Mouse (Mus musculus) olfactory bulb, adult 2 months (tissue): ENCODE results near the gene Cdc14a. TPM values are rescaled to one million over a fixed set of nuclear protein-coding genes. Genes with fewer than 3 reads are reported as not detected.

Source experiments
- H3K27ac ChIP-seq: fragments of 200-500 bp; 2 replicates; pipeline ENCODE4 v1.5.1; 2012; ENCODE audit warnings: low read depth, low read length; ENCODE audit not compliant: insufficient read depth
- H3K4me1 ChIP-seq: fragments of 200-500 bp; 2 replicates; pipeline ENCODE4 v1.6.1; 2012; ENCODE audit warnings: low read length; ENCODE audit not compliant: control insufficient read depth, insufficient read depth
- H3K4me3 ChIP-seq: fragments of 200-500 bp; 2 replicates; pipeline ENCODE4 v1.5.1; 2012; ENCODE audit warnings: mild to moderate bottlenecking, low read depth, low read length, moderate library complexity; ENCODE audit not compliant: insufficient read depth
- CTCF ChIP-seq: fragments of 200-500 bp; IDR thresholded peaks from 2 replicates; pipeline ENCODE4 v1.5.1; 2012; ENCODE audit warnings: low read depth, mild to moderate bottlenecking, low read length, moderate library complexity; ENCODE audit not compliant: insufficient read depth
- POLR2A ChIP-seq: fragments of 200-500 bp; IDR thresholded peaks from 2 replicates; pipeline ENCODE4 v1.6.1; 2012; ENCODE audit warnings: mild to moderate bottlenecking, low read depth, low read length, moderate library complexity; ENCODE audit not compliant: insufficient read depth
- WGBS: fragments of 180-500 bp; shearing (Covaris S2); methylation state at CpG from one replicate; pipeline ENCODE4 v1.1.7; 2018; 5-methylcytosine and 5-hydroxymethylcytosine counted together
- polyA plus RNA-seq: library from polyadenylated mRNA; stranded (reverse); fragments of >200 nt; gene quantifications from 2 replicates; pipeline ENCODE4 v1.2.4, GENCODE M21; 2012; ENCODE audit warnings: low replicate concordance; ENCODE audit not compliant: missing spikeins, insufficient read depth, insufficient read length

The Cdc14a gene
- polyA plus RNA-seq, 1 experiment: not detected

- no peak overlapping the region for H3K27ac ChIP-seq
- H3K4me3 ChIP-seq: no peak overlapping the region
- 84% methylated on average over 2 of the region's 2 CpGs for WGBS
- no peak for TF ChIP-seq CTCF
- no peak for TF ChIP-seq POLR2A
- no peaks in the 10 kb centered on the region for H3K4me1 ChIP-seq
Measured at GRCm38 (mm10) chr3:116283996-116284395, 139.8 kb downstream of the Cdc14a start.

- no peak overlapping the region for H3K27ac ChIP-seq
- no peak overlapping the region for H3K4me3 ChIP-seq
- 95% methylated on average over 6 of the region's 6 CpGs for WGBS
- no peak for TF ChIP-seq POLR2A
- no peak for TF ChIP-seq CTCF
- H3K4me1 ChIP-seq: no peaks in the 10 kb centered on the region
Measured at GRCm38 (mm10) chr3:116281663-116282062, 142.2 kb downstream of the Cdc14a start.

- 82% methylated on average over 8 of the region's 8 CpGs for WGBS
- Histone ChIP-seq H3K4me3 (no peak overlapping the region), H3K4me1 (no peaks in the 10 kb centered on the region), H3K27ac (no peak overlapping the region)
- TF ChIP-seq CTCF (no peak), POLR2A (no peak)
Measured at GRCm38 (mm10) chr3:116277146-116277545, 146.7 kb downstream of the Cdc14a start.

DNA sequence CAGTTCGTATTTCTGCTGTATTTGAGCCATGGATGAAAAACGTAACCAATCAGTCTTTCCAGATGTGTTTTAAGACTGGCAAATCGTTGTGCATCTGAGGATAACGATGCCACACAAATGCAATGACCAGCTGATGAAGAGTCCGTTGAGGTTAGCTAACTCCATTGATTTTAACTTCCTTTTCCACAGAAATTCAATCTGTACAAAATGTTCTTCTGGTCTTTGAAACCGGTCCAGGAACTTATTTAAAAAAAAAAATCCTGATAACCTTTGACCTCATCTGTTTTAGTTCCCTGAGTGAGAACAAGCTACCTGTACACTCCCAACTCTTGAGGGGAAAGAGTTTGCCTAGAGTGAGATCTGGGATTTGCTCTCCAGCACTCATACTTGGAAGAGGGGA is 152.2 kb downstream of the Cdc14a start:
- H3K4me3 ChIP-seq: no peak overlapping the region
- WGBS: 96% methylated on average over 6 of the region's 6 CpGs
- TF ChIP-seq POLR2A: no peak
- TF ChIP-seq CTCF: no peak
- H3K27ac ChIP-seq: no peak overlapping the region
- no peaks in the 10 kb centered on the region for H3K4me1 ChIP-seq

DNA sequence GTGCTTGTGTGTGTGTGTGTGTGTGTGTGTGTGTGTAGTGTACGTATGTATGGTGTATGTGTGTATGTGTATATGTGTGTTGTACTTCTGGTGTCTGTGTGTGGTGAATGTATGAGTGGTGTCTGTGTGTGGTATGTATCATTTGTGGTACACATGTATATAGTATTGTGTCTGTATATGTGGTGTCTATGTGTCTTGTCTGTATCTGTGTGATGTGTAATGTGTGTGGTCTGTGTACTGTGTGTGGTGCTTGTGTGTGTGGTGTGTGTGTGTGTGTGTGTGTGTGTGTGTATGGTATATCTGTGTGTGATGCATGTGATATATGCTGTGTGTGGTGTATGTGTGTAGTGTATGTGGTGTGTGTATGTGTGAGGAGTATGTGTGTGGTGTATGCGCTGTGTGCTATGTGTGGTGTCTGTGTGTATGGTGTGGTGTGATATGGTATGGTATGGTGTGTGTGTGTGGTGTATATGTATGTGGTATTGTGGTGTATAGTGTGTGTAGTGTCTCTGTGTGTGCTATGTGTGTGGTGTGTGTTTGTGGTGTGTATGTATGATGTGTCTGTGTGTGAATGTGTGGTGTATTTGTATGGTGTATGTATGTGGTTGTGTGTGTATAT is 156.7 kb downstream of the Cdc14a start:
- Histone ChIP-seq H3K27ac (no peak overlapping the region), H3K4me1 (no peaks in the 10 kb centered on the region), H3K4me3 (no peak overlapping the region)
- no peak for TF ChIP-seq CTCF
- no peak for TF ChIP-seq POLR2A
- WGBS: 97% methylated on average over 2 of the region's 2 CpGs

DNA sequence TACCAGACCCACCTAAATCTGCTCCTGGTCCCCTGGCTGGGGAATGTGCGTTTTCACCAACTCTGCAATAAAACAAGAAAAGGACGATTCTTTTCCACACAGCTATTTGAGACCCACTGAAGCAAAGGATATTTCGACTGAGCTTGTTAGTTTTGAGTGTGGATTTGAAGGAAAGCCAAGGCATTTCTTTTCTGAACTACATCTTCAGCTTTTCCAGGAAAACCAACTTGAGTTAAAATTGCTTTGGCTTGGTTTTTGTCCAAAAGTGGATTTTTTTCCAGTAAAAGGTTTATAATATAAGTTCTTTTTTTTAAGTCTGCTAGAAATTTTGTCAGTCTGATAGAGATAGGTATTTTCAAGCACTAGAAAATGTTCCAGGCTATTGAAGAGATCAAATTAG is 157.5 kb downstream of the Cdc14a start:
- H3K4me3 ChIP-seq: no peak overlapping the region

GRCm38 (mm10) chr3:116263977-116264376 is 159.9 kb downstream of the Cdc14a start:
- no peak overlapping the region for H3K4me3 ChIP-seq
- TF ChIP-seq CTCF: no peak
- no peak for TF ChIP-seq POLR2A
- no peak overlapping the region for H3K27ac ChIP-seq
- 96% methylated on average over 1 of the region's 1 CpGs for WGBS
- no peaks in the 10 kb centered on the region for H3K4me1 ChIP-seq

More for the DNA sequence above, 157.5 kb downstream of the Cdc14a start:
- WGBS: 43% methylated on average over 3 of the region's 3 CpGs
- no peak overlapping the region for H3K27ac ChIP-seq
- no peak for TF ChIP-seq CTCF
- TF ChIP-seq POLR2A: no peak
- H3K4me1 ChIP-seq: no peaks in the 10 kb centered on the region

GRCm38 (mm10) chr3:116263061-116263460 is 160.8 kb downstream of the Cdc14a start:
- Histone ChIP-seq H3K4me1 (no peaks in the 10 kb centered on the region), H3K4me3 (no peak overlapping the region), H3K27ac (no peak overlapping the region)
- WGBS: 77% methylated on average over 5 of the region's 5 CpGs
- TF ChIP-seq CTCF (no peak), POLR2A (no peak)

- TF ChIP-seq CTCF (no peak), POLR2A (no peak)
- H3K4me1 ChIP-seq: peaks cover 19% of the 10 kb centered on the region
- 51% methylated on average over 5 of the region's 5 CpGs for WGBS
- no peak overlapping the region for H3K27ac ChIP-seq
- H3K4me3 ChIP-seq: no peak overlapping the region
Measured at GRCm38 (mm10) chr3:116256104-116256503, 167.7 kb downstream of the Cdc14a start.
